Mouse (Mus musculus) neutrophil, adult 59 days (primary cell): ENCODE results near the gene Pirt. TPM values are rescaled to one million over a fixed set of nuclear protein-coding genes. Genes with fewer than 3 reads are reported as not detected.

Source experiments
- total RNA-seq, 2 experiments: library from RNA; stranded (reverse); gene quantifications; 1 replicate in 1 of 2; 2 replicates in 1 of 2; pipeline ENCODE4 v1.2.4; 2023

Gene Pirt
- total RNA-seq = not detected

GRCm38 (mm10) chr11:66911811-66912210 lies at the start of gene Pirt:
TSS of gene Pirt (plus strand) at chr11:66911981.

GRCm38 (mm10) chr11:66956303-66956702 lies 44.5 kb downstream of the Pirt start, which contains the start of gene Tmem238l:
TSS of gene Tmem238l (plus strand) at chr11:66956638.

Other genes starting within 250 kb of the Pirt start
- not detected for gene Tmem238l, start 44.7 kb downstream of the Pirt start, total RNA-seq
- 1 to 10 TPM; 2.2 TPM for gene Tmem220, start 113.2 kb downstream of the Pirt start, total RNA-seq
- 10 to 100 TPM; 22.3 to 27.4 TPM for gene Adprm, start 140.6 kb downstream of the Pirt start, total RNA-seq
- 1 to 10 TPM; 5.0 to 6.3 TPM for gene Sco1, start 140.7 kb downstream of the Pirt start, total RNA-seq
- not detected for gene Myh3, start 166.3 kb downstream of the Pirt start, total RNA-seq